Mouse (Mus musculus) stomach, postnatal 0 days (tissue): ENCODE measurements around the gene Rptor. TPM values are rescaled to one million over a fixed set of nuclear protein-coding genes. Genes with fewer than 3 reads are reported as not detected.

Experiments used
- ATAC-seq: fragments of 200-750 bp; cut with Nextera tagmentation; 2 replicates; pipeline ENCODE4 v1.8.0; 2017; ENCODE audit not compliant: low FRiP score, low TSS enrichment
- DNase-seq: peaks from one replicate; pipeline ENCODE4 v3.0.0-alpha.2; 2016; ENCODE audit warnings: low spot score
- H3K27ac ChIP-seq: fragments of 300-500 bp; sonication (generic); replicated peaks from 2 replicates; pipeline ENCODE4 v1.5.1; 2014; ENCODE audit warnings: mild to moderate bottlenecking, control low read depth
- H3K27me3 ChIP-seq: fragments of 300-500 bp; sonication (generic); 2 replicates; pipeline ENCODE4 v1.6.1; 2014; ENCODE audit warnings: low read length; ENCODE audit not compliant: control insufficient read depth, insufficient read depth
- H3K36me3 ChIP-seq: fragments of 300-500 bp; sonication (generic); 2 replicates; pipeline ENCODE4 v1.6.1; 2014; ENCODE audit warnings: low read length, mixed read lengths; ENCODE audit not compliant: control insufficient read depth, insufficient read depth
- H3K4me1 ChIP-seq: fragments of 300-500 bp; sonication (generic); replicated peaks from 2 replicates; pipeline ENCODE4 v1.6.1; 2014; ENCODE audit warnings: antibody characterized with exemption; ENCODE audit not compliant: control insufficient read depth, insufficient read depth
- H3K4me2 ChIP-seq: fragments of 300-500 bp; sonication (generic); replicated peaks from 2 replicates; pipeline ENCODE4 v1.6.1; 2014; ENCODE audit warnings: low read depth, mild to moderate bottlenecking, control low read depth, moderate library complexity
- H3K4me3 ChIP-seq: fragments of 300-500 bp; sonication (generic); 2 replicates; pipeline ENCODE4 v1.5.1; 2014; ENCODE audit warnings: low read depth, low read length, control low read depth
- H3K9ac ChIP-seq: fragments of 300-500 bp; sonication (generic); 2 replicates; pipeline ENCODE4 v1.6.1; 2014; ENCODE audit warnings: mild to moderate bottlenecking, low read length, control low read depth, mixed read lengths
- H3K9me3 ChIP-seq: fragments of 300-500 bp; sonication (generic); 2 replicates; pipeline ENCODE4 v1.6.1; 2016; ENCODE audit warnings: low read length; ENCODE audit not compliant: control insufficient read depth
- CTCF ChIP-seq: IDR thresholded peaks from 2 replicates; pipeline ENCODE4 v1.5.1; 2016; ENCODE audit warnings: antibody characterized with exemption, low read depth, mild to moderate bottlenecking, moderate library complexity
- EP300 ChIP-seq: optimal IDR thresholded peaks from 2 replicates; pipeline ENCODE3; 2016; ENCODE audit warnings: antibody characterized with exemption
- WGBS: fragments of 180-500 bp; shearing (Covaris S2); extraction: QIAGEN DNeasy Blood & Tissue Kit; methylation state at CpG from one replicate; pipeline ENCODE4 v1.1.7; 2014; 5-methylcytosine and 5-hydroxymethylcytosine counted together
- polyA plus RNA-seq: library from polyadenylated mRNA; unstranded; fragments of >200 nt; fragmentation: Nextera tagmentation; extraction: Ambion mirVana; gene quantifications from 2 replicates; pipeline ENCODE4 v1.2.1, GENCODE M21; 2015

The Rptor gene
- polyA plus RNA-seq, 1 experiment from 2014 or later = 3.7 TPM

GRCm38 (mm10) chr11:119889966-119890365 lies 287.3 kb downstream of the Rptor start:
- Histone ChIP-seq H3K27me3 (no peaks in the 10 kb centered on the region), H3K9me3 (no peaks in the 10 kb centered on the region), H3K36me3 (peaks cover 24% of the 10 kb centered on the region), H3K4me2 (no peak overlapping the region), H3K4me1 (no peaks in the 10 kb centered on the region), H3K27ac (no peak overlapping the region), H3K4me3 (no peak overlapping the region), H3K9ac (no peak overlapping the region)
- no peak for TF ChIP-seq CTCF
- TF ChIP-seq EP300 = no peak
- 81% methylated on average over 3 of the region's 3 CpGs for WGBS
- ATAC-seq (no peak), DNase-seq (no peak)

- Histone ChIP-seq H3K4me1 (no peaks in the 10 kb centered on the region), H3K27ac (no peak overlapping the region), H3K9ac (no peak overlapping the region), H3K27me3 (no peaks in the 10 kb centered on the region), H3K4me2 (no peak overlapping the region), H3K4me3 (no peak overlapping the region), H3K36me3 (peaks cover 18% of the 10 kb centered on the region), H3K9me3 (no peaks in the 10 kb centered on the region)
- TF ChIP-seq EP300 (no peak), CTCF (no peak)
- ATAC-seq (no peak), DNase-seq (no peak)
- 94% methylated on average over 7 of the region's 7 CpGs for WGBS
Measured at GRCm38 (mm10) chr11:119891601-119892215, 289.0 kb downstream of the Rptor start.

- 79% methylated on average over 10 of the region's 10 CpGs for WGBS
- DNase-seq (no peak), ATAC-seq (peak; percentile 53; the same call in 1 of the 2 replicates)
- Histone ChIP-seq H3K27ac (no peak overlapping the region), H3K9me3 (no peaks in the 10 kb centered on the region), H3K4me1 (no peaks in the 10 kb centered on the region), H3K4me2 (no peak overlapping the region), H3K36me3 (peaks cover 16% of the 10 kb centered on the region; the same call in 1 of the 2 replicates), H3K4me3 (no peak overlapping the region), H3K9ac (0 out of 2 replicates have a peak overlapping the region, but pooled peaks have one; percentile 9), H3K27me3 (no peaks in the 10 kb centered on the region)
- TF ChIP-seq EP300 (no peak), CTCF (no peak)
Measured at GRCm38 (mm10) chr11:119893667-119894236, 291.0 kb downstream of the Rptor start.

GRCm38 (mm10) chr11:119894634-119895033 lies 291.9 kb downstream of the Rptor start:
- Histone ChIP-seq H3K27ac (no peak overlapping the region), H3K4me1 (no peaks in the 10 kb centered on the region), H3K9ac (no peak overlapping the region), H3K4me2 (no peak overlapping the region), H3K27me3 (no peaks in the 10 kb centered on the region), H3K4me3 (no peak overlapping the region), H3K9me3 (no peaks in the 10 kb centered on the region), H3K36me3 (peaks cover 15% of the 10 kb centered on the region; the same call in 1 of the 2 replicates)
- DNase-seq = peak; percentile 48
- ATAC-seq = peak; percentile 84
- WGBS = 43% methylated on average over 6 of the region's 6 CpGs
- TF ChIP-seq CTCF (no peak), EP300 (no peak)

GRCm38 (mm10) chr11:119897041-119897440 lies 294.3 kb downstream of the Rptor start:
- no peak overlapping the region for H3K4me2 ChIP-seq
- H3K27me3 ChIP-seq = no peaks in the 10 kb centered on the region
- H3K27ac ChIP-seq = no peak overlapping the region
- WGBS = 88% methylated on average over 9 of the region's 9 CpGs
- no peak overlapping the region for H3K9ac ChIP-seq
- no peaks in the 10 kb centered on the region for H3K9me3 ChIP-seq
- peaks cover 15% of the 10 kb centered on the region; the same call in 1 of the 2 replicates for H3K36me3 ChIP-seq
- no peaks in the 10 kb centered on the region for H3K4me1 ChIP-seq
- H3K4me3 ChIP-seq = no peak overlapping the region
- ATAC-seq (no peak), DNase-seq (no peak)
- no peak for TF ChIP-seq EP300
- no peak for TF ChIP-seq CTCF

GRCm38 (mm10) chr11:119898976-119899375 lies 296.3 kb downstream of the Rptor start:
- Histone ChIP-seq H3K4me2 (no peak overlapping the region), H3K36me3 (peaks cover 11% of the 10 kb centered on the region; the same call in 1 of the 2 replicates), H3K4me3 (no peak overlapping the region), H3K4me1 (no peaks in the 10 kb centered on the region), H3K27me3 (no peaks in the 10 kb centered on the region), H3K27ac (no peak overlapping the region), H3K9ac (no peak overlapping the region), H3K9me3 (no peaks in the 10 kb centered on the region)
- 70% methylated on average over 11 of the region's 11 CpGs for WGBS
- no peak for ATAC-seq
- DNase-seq = no peak
- TF ChIP-seq CTCF (no peak), EP300 (no peak)
